Mouse (Mus musculus): ENCODE data around the gene Dag1. TPM values are rescaled to one million over a fixed set of nuclear protein-coding genes. Genes with fewer than 3 reads are reported as not detected.

The Dag1 gene
- 136 and 138 TPM in 2 replicates for polyA plus RNA-seq (2015; fragmentation: Nextera tagmentation; extraction: Ambion mirVana)

DNA sequence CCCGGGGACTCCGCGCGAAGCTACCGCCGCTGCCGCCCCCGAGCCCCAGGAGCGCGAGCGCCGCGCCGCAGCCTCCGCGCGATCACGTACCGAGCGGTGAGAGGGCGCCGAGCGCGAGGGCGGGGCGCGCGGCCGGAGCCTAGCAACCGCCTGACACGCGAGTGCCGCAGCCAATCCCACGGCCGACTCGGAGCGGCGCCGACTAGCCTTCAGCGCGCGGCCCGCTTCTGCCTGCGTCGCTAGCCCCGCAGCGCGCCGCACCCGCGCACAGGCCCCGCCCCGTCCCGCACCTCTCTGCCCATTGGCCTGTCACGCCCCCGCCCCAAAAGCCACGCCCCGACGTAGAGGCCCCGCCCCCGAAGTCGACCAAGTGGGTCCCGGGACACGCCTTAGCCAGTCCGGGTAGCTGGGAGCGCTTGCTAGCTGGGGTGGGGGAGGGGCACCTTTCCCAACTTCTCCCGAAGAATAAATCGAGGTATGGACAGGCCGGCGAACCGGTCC, at the start of gene Dag1:
Gene Dag1, minus strand, starts transcription at position 269 of the 501 bp plus-strand sequence.
- Histone ChIP-seq H3K9ac (peak within 1 kb of the TSS; percentile 96), H3K4me1 (peaks cover 83% of the 10 kb centered on the region)

DNA sequence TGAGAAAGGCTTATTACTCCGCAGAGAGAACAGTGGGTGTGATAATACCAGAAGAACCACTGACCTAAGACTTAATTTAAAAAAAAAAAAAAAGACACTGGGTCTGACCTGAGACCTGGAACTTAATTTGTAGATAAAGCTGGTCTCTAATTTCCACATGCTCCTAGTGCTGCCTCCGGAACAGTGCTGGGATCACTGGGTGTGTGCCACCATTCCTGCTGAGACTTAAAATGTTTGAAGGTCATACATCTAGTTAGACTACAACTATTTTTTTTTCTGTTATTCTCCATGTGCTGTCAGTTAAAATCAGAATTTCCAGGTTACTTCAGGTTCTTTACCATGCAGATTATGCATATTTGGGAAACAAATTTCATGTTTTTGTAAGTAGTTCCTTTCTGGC, 44.4 kb upstream of the Dag1 start:
- peaks cover 69% of the 10 kb centered on the region for H3K4me1 ChIP-seq
- no peaks in the 10 kb centered on the region for H3K27me3 ChIP-seq (replicated peaks)
- peak overlapping the region; percentile 51 for H3K27ac ChIP-seq (replicated peaks)
- peak overlapping the region; percentile 92 for H3K4me2 ChIP-seq
- peaks cover 12% of the 10 kb centered on the region for H3K36me3 ChIP-seq
- no peaks in the 10 kb centered on the region for H3K9me3 ChIP-seq
- WGBS, result 26% methylated on average over 2 of the region's 2 CpGs
- H3K9ac ChIP-seq, result peak overlapping the region; percentile 95
- ATAC-seq (ENCODE audit: extremely low read depth, insufficient number of reproducible peaks, low FRiP score, low TSS enrichment), result no peak
- H3K4me3 ChIP-seq, result peak overlapping the region; percentile 77

More for the DNA sequence above, at the start of gene Dag1:
- peaks cover 4% of the 10 kb centered on the region; the same call in 1 of the 2 replicates for H3K36me3 ChIP-seq
- no peaks in the 10 kb centered on the region for H3K9me3 ChIP-seq
- H3K4me2 ChIP-seq, result peak within 1 kb of the TSS; percentile 83
- H3K27ac ChIP-seq (replicated peaks), result peak within 1 kb of the TSS; percentile 99
- no peaks in the 10 kb centered on the region for H3K27me3 ChIP-seq (replicated peaks)
- peak within 1 kb of the TSS; percentile 87 for H3K4me3 ChIP-seq
- WGBS, result under 1% methylated on average over 58 of the region's 71 CpGs
- ATAC-seq (ENCODE audit: extremely low read depth, insufficient number of reproducible peaks, low FRiP score, low TSS enrichment), result peak; percentile 98

DNA sequence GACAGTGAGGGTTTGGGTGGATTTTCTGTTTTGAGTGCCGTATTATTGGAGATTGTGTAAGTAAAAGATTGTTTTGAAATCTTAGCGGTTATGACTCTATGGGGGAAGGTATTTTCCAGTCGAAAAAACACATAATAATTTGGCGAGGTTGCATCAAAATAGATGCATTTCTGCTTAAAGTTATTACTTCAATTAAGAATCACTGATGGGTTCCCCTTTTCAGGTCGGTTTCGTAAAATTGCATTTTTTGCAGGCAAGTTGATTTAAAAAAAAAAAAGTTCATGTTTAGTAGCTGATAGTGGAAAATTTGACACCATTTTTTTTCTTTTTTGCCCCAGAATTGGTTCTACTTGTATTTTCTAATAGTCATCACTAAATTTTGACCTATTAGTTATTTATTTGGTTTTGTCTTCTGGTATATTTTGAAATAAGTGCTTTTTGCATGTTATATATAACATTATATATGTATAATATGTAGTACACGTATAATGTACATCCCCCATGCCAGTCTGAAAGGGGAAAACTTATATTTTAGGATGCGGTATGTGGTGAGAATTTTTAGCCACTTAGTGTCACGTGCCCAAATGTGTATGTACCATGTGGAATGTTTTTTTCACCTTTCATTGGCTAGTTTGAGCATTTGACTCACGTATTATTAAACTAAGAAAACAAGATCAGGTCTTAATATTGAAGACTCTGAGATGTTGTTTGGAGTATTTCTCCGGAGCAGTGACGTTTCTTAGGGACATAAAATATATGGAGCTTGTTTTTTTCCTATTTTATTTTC, 43.5 kb upstream of the Dag1 start:
- H3K27me3 ChIP-seq (replicated peaks), result no peaks in the 10 kb centered on the region
- H3K9ac ChIP-seq, result peak overlapping the region; percentile 95
- 6% methylated on average over 12 of the region's 12 CpGs for WGBS
- H3K4me2 ChIP-seq, result peak overlapping the region; percentile 92
- ATAC-seq (ENCODE audit: extremely low read depth, insufficient number of reproducible peaks, low FRiP score, low TSS enrichment), result no peak
- peak overlapping the region; percentile 100 for H3K27ac ChIP-seq (replicated peaks)
- no peaks in the 10 kb centered on the region for H3K9me3 ChIP-seq
- peaks cover 21% of the 10 kb centered on the region for H3K36me3 ChIP-seq
- H3K4me1 ChIP-seq, result peaks cover 62% of the 10 kb centered on the region
- peak overlapping the region; percentile 77 for H3K4me3 ChIP-seq

DNA sequence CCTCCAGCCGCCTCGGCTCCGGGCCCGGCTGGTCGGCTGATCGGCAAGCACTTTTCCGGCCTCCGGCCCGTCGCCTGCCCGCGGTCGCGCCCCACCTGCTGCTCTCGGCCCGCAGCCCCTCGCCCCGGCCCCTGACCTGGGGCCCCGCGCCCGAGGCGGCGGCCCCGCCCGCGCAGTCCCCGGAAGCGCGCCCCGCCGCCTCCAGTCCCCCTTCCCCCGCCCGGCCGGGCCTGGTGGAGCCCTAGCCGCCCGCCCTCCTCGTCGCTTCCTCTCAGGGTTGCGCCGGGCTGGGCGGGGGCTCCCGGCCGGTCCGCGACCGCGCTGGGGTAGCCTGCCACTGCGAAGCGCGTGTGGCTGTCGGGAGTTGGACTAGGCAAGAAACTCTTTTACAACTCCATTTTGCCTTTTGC, 42.8 kb upstream of the Dag1 start:
- H3K27me3 ChIP-seq (replicated peaks), result no peaks in the 10 kb centered on the region
- peak overlapping the region; percentile 100 for H3K27ac ChIP-seq (replicated peaks)
- peak; percentile 82 for ATAC-seq (ENCODE audit: extremely low read depth, insufficient number of reproducible peaks, low FRiP score, low TSS enrichment)
- peak overlapping the region; percentile 77 for H3K4me3 ChIP-seq
- H3K9ac ChIP-seq, result peak overlapping the region; percentile 95
- H3K9me3 ChIP-seq, result no peaks in the 10 kb centered on the region
- peaks cover 27% of the 10 kb centered on the region for H3K36me3 ChIP-seq
- H3K4me2 ChIP-seq, result peak overlapping the region; percentile 92
- H3K4me1 ChIP-seq, result peaks cover 56% of the 10 kb centered on the region
- under 1% methylated on average over 28 of the region's 51 CpGs for WGBS

DNA sequence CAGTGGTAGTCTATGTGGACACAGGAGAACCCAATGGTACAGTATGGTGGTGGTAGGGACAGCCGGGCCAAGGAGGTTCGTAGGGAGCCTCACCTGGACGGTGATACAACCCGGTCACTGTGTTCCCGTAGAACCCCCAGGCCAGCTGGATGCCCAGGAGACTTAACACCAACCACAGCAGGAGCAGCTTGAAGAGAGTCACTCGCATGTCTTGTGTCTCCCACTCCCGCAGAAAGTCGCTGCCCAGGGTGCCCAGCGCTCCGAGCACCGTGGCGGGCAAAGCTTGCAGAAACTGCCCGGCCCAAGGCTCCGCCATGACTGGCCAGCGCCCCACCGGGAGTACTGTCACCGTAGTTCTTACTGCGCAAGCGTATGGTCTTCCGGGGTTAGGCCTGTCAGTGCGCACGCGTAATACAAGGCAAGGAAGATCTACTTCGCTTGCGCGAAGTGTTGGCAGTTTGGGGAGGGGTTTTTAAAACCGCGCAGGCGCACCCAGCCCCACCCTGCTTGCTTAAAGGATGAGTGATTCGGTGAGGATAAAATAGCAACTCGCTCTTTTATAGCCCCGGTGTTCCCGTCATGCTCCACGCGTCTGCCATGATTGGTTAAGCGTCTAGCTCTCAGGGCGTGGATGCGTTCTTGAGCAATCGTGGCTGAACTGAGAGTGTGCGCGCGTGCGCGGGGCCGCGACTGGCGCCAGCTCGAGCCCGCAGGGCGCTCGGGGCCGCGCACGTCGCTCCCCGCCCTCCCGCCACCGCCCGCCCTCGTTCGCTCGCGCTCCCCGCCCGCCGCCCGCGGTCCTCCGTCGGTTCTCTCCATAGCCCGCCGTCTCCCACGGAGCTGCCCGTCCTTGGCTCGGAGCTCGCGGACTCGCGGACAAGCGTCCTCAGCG, 42.1 kb upstream of the Dag1 start, which contains the start of the genes Rhoa and Tcta:
Gene Rhoa, plus strand, starts transcription at position 501 of the 892 bp plus-strand sequence.
Gene Tcta, minus strand, starts transcription at position 532 of the 892 bp plus-strand sequence.
- peak within 1 kb of the TSS; percentile 95 for H3K9ac ChIP-seq
- peaks cover 33% of the 10 kb centered on the region for H3K36me3 ChIP-seq
- peak; percentile 89 for ATAC-seq (ENCODE audit: extremely low read depth, insufficient number of reproducible peaks, low FRiP score, low TSS enrichment)
- WGBS, result under 1% methylated on average over 81 of the region's 81 CpGs
- H3K27me3 ChIP-seq (replicated peaks), result no peaks in the 10 kb centered on the region
- no peaks in the 10 kb centered on the region for H3K9me3 ChIP-seq
- peak within 1 kb of the TSS; percentile 77 for H3K4me3 ChIP-seq
- peak within 1 kb of the TSS; percentile 100 for H3K27ac ChIP-seq (replicated peaks)
- peak within 1 kb of the TSS; percentile 92 for H3K4me2 ChIP-seq
- H3K4me1 ChIP-seq, result peaks cover 49% of the 10 kb centered on the region

DNA sequence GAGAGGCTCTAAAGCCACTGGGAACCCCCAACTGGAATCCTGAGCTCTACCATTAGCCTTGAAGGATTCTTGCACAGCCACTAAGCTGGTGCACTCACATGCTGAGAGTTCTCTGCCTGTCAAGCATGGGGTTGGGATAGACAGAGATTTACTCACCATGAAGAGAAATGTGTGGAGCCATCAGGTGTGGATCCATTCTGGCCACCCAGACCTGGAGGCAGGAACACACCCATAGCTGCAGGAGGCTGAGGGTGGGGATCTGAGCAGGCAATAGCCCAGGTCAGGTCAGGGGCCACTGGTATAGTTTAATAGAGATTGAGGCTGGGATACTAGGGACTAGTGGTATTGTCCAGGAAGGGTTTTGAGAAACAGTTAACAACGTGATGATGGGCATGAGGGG, 41.4 kb upstream of the Dag1 start:
- Histone ChIP-seq H3K27me3 (replicated peaks) (no peaks in the 10 kb centered on the region), H3K4me1 (peaks cover 42% of the 10 kb centered on the region), H3K9ac (peak overlapping the region; percentile 95), H3K27ac (replicated peaks) (peak overlapping the region; percentile 100), H3K36me3 (peaks cover 33% of the 10 kb centered on the region), H3K9me3 (no peaks in the 10 kb centered on the region), H3K4me3 (peak overlapping the region; percentile 77), H3K4me2 (peak overlapping the region; percentile 86)
- WGBS, result 0% methylated on average over 1 of the region's 1 CpGs
- no peak for ATAC-seq (ENCODE audit: extremely low read depth, insufficient number of reproducible peaks, low FRiP score, low TSS enrichment)

DNA sequence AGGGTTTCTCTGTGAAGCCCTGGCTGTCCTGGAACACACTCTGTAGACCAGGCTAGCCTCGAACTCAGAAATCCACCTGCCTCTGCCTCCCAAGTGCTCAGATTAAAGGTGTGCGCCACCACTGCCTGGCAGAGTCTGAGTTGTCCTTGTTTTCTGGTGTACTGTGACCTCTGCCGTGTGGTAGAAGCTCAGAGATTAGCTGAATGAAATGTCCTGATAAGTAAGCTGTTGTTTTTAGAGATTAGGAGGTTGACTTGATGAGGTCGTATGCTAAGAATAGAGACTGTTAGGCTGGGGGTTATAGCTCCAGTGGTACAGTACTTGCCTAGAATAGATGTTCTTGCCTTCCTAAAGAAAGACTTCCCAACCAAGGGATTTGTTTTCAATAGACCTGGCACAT, 41.0 kb upstream of the Dag1 start:
- Histone ChIP-seq H3K9ac (peak overlapping the region; percentile 95), H3K4me2 (peak overlapping the region; percentile 86), H3K4me3 (peak overlapping the region; percentile 77), H3K9me3 (no peaks in the 10 kb centered on the region), H3K27ac (replicated peaks) (peak overlapping the region; percentile 100), H3K36me3 (peaks cover 33% of the 10 kb centered on the region), H3K4me1 (peaks cover 37% of the 10 kb centered on the region), H3K27me3 (replicated peaks) (no peaks in the 10 kb centered on the region)
- WGBS, result 38% methylated on average over 4 of the region's 4 CpGs
- ATAC-seq (ENCODE audit: extremely low read depth, insufficient number of reproducible peaks, low FRiP score, low TSS enrichment), result no peak

DNA sequence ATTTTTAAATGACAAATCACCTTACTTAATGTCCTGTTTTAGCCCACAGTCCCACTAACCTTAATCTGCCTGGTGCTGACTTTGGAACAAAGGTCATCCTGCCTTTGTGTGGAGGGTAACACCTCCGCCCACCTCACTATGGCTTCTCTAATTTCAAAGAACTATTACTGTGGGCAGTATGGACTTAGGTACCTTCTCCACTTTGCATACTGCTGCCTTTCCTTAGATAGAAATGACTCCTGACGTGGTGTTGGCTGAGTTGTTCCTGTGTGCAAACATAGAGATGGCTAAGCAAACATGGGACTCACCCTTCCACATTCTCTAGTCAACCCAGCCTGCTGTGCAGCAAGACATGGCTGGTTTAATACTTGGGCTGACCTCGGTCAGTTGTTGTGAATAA, 38.1 kb upstream of the Dag1 start:
- H3K9ac ChIP-seq, result no peak overlapping the region
- WGBS, result 72% methylated on average over 3 of the region's 3 CpGs
- peaks cover 23% of the 10 kb centered on the region for H3K4me1 ChIP-seq
- no peaks in the 10 kb centered on the region for H3K27me3 ChIP-seq (replicated peaks)
- H3K9me3 ChIP-seq, result no peaks in the 10 kb centered on the region
- H3K36me3 ChIP-seq, result peaks cover 33% of the 10 kb centered on the region
- no peak for ATAC-seq (ENCODE audit: extremely low read depth, insufficient number of reproducible peaks, low FRiP score, low TSS enrichment)
- H3K27ac ChIP-seq (replicated peaks), result no peak overlapping the region
- H3K4me3 ChIP-seq, result no peak overlapping the region
- H3K4me2 ChIP-seq, result no peak overlapping the region

DNA sequence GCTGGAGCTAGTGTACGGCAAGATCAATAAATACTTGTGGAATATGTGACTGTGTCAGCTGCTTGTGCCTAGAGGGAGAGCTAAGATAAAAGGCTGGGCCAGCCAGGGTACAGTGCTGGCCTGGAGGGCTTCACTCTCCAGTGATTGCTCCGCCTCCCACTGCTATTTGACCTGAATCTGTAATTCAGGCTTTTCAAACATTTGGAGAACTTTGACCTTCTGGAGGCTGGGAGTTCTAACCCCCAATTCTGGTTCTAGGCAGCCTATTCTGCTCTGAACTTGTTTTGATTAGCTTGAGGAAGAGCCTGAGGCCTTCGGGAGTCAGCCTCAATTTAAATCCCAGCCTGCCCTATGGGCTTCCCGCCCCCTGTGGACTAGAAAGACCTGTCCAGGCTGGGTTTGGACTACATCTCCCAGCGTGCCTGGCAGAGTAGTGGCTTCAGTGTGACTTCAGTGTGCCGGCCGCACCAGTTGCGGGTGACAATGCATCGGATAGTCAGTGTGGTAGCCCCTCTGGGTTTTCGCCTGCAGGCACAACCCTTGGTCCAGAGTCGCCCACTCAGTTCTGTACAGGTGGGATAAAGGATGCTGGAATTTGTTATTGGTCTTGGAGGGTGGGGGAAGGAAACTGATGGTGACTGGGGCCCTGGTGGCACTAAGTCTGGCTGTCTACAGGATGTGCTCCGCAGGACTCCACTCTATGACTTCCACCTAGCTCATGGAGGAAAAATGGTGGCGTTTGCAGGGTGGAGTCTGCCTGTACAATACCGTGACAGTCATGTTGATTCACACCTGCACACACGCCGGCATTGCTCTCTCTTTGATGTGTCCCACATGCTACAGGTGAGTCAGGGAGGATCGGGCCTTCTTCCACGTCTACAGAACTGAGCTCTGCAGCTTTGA, 32.9 kb upstream of the Dag1 start, which contains the start of gene Amt:
Gene Amt, plus strand, starts transcription at position 401 of the 903 bp plus-strand sequence.
- peaks cover 23% of the 10 kb centered on the region; the same call in 1 of the 2 replicates for H3K36me3 ChIP-seq
- 31% methylated on average over 18 of the region's 18 CpGs for WGBS
- ATAC-seq (ENCODE audit: extremely low read depth, insufficient number of reproducible peaks, low FRiP score, low TSS enrichment), result no peak
- peak within 1 kb of the TSS; percentile 45 for H3K27ac ChIP-seq (replicated peaks)
- peak within 1 kb of the TSS; percentile 68 for H3K9ac ChIP-seq
- peaks cover 18% of the 10 kb centered on the region for H3K4me1 ChIP-seq
- no peaks in the 10 kb centered on the region for H3K9me3 ChIP-seq
- no peaks in the 10 kb centered on the region for H3K27me3 ChIP-seq (replicated peaks)
- peak within 1 kb of the TSS; percentile 63 for H3K4me2 ChIP-seq
- peak within 1 kb of the TSS; percentile 46 for H3K4me3 ChIP-seq

DNA sequence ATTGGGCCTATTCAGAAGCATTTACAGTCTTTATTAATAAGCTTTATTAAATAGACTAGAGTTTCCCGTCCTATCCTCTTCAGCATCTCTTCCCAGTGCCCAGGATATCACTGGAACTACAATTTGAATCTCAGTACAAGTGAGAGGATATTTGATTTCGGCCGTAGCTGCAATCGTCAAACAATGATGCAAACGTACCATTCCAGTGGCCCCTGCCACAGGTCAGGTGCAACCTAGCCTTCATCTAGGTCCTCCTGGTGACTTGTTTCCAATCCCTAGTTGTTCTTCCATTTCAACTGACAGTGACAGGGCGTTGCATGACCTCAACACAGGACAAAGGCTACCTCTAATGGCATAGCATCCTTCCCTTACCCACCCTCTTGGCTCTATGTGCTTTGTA, 27.0 kb upstream of the Dag1 start:
- H3K4me2 ChIP-seq, result peak overlapping the region; percentile 72
- H3K27me3 ChIP-seq (replicated peaks), result no peaks in the 10 kb centered on the region
- peak overlapping the region; percentile 46 for H3K27ac ChIP-seq (replicated peaks)
- H3K9me3 ChIP-seq, result no peaks in the 10 kb centered on the region
- peaks cover 8% of the 10 kb centered on the region for H3K4me1 ChIP-seq
- peaks cover 17% of the 10 kb centered on the region; the same call in 1 of the 2 replicates for H3K36me3 ChIP-seq
- peak overlapping the region; percentile 63 for H3K4me3 ChIP-seq
- H3K9ac ChIP-seq, result peak overlapping the region; percentile 77
- ATAC-seq (ENCODE audit: extremely low read depth, insufficient number of reproducible peaks, low FRiP score, low TSS enrichment), result no peak
- WGBS, result 44% methylated on average over 6 of the region's 6 CpGs

All from heart, embryonic 13.5 days (tissue).